In genomic region chr7:139246086-139246485, GRCm38 (mm10) we compare ENCODE assay signal across 18 mouse cellular contexts. TPM values are rescaled to one million over a fixed set of nuclear protein-coding genes. Genes with fewer than 3 reads are reported as not detected.
DNase-seq lines count a peak whose midpoint lies in the region; ATAC-seq and TF ChIP-seq lines count a peak whose summit lies in the region.
"Had no signal": no experiment of that assay in that cellular context is flagged by ENCODE, and none has a peak within 500 bp of the region (broad histone marks: within the 10 kb centered on the region; RNA-seq: fewer than 3 reads in every experiment).

No protein-coding gene starts in this region.

- no peaks in the 10 kb centered on the region for H3K36me3 ChIP-seq in heart, embryonic 14.5 days (ENCODE audit: control insufficient read depth, insufficient read depth, low read length)
- no peaks in the 10 kb centered on the region for H3K36me3 ChIP-seq in testis, adult 2 months (ENCODE audit: control insufficient read depth, insufficient read depth, low read length)
- H3K36me3 ChIP-seq: forebrain, embryonic 10.5 days; hindbrain, embryonic 10.5 days; liver, embryonic 12.5 days; midbrain, embryonic 12.5 days had no signal

- 0 out of 2 replicates have a peak overlapping the region, but pooled peaks have one; percentile 14 for H3K9ac ChIP-seq in heart, embryonic 14.5 days (ENCODE audit: low read length)
- H3K9ac ChIP-seq: liver, embryonic 12.5 days; midbrain, embryonic 12.5 days had no signal

- peaks cover 37 to 45% of the 10 kb centered on the region in 2 experiments for H3K4me1 ChIP-seq in heart, embryonic 14.5 days (ENCODE audit: control insufficient read depth in 2 of 2, insufficient read depth in 2 of 2, low read length in 2 of 2)
- H3K4me1 ChIP-seq in testis, adult 2 months (ENCODE audit: control insufficient read depth, insufficient read depth, low read length): peaks cover 13% of the 10 kb centered on the region

- ATAC-seq in heart, embryonic 14.5 days (ENCODE audit: insufficient number of reproducible peaks, insufficient read depth, low FRiP score, low read depth): no peak
- ATAC-seq: CD4-positive, CD25-positive, alpha-beta regulatory T cell, adult 4 months; liver, embryonic 12.5 days had no signal

- H3K4me2 ChIP-seq in heart, embryonic 14.5 days (ENCODE audit: low read length): no peak overlapping the region
- H3K4me2 ChIP-seq: liver, embryonic 12.5 days; midbrain, embryonic 12.5 days had no signal

- no peak for DNase-seq in heart, postnatal 10 days
- DNase-seq in testis, postnatal 14 days (ENCODE audit: low spot score): no peak
- DNase-seq in adrenal gland, postnatal 10 days: peak; percentile 51
- peak; percentile 47 for DNase-seq in retina, postnatal 1 day
- no peak for DNase-seq in lung, adult 18-20 months
- DNase-seq in left cerebral cortex, postnatal 36 days (ENCODE audit: low spot score in 2 of 2): no peak
- DNase-seq: cerebellum, postnatal 25 days; heart, adult 18-20 months; left cerebral cortex, postnatal 4 days; lung, postnatal 10 days; thymus, adult 2 months had no signal

- no peak for TF ChIP-seq CTCF in testis, adult 2 months (IDR thresholded peaks at IDR 0.05; ENCODE audit: control insufficient read depth, insufficient read depth, insufficient replicate concordance, low read depth, low read length)

- H3K9me3 ChIP-seq in heart, embryonic 14.5 days (ENCODE audit: control insufficient read depth, low read length): no peaks in the 10 kb centered on the region
- H3K9me3 ChIP-seq: forebrain, embryonic 10.5 days; hindbrain, embryonic 10.5 days; liver, embryonic 12.5 days; midbrain, embryonic 12.5 days had no signal

- H3K27ac ChIP-seq in heart, embryonic 14.5 days (replicated peaks in 1 of 2; ENCODE audit: control insufficient read depth in 1 of 2, insufficient read depth in 1 of 2, low read depth in 2 of 2, low read length in 2 of 2): no peak overlapping the region
- no peak overlapping the region for H3K27ac ChIP-seq in testis, adult 2 months (ENCODE audit: control insufficient read depth, insufficient read depth, low read depth, low read length)
- H3K27ac ChIP-seq: hindbrain, embryonic 10.5 days; liver, embryonic 12.5 days; midbrain, embryonic 12.5 days had no signal

- no peaks in the 10 kb centered on the region for H3K27me3 ChIP-seq in heart, embryonic 14.5 days (ENCODE audit: control insufficient read depth, insufficient read depth, low read length)
- no peaks in the 10 kb centered on the region for H3K27me3 ChIP-seq in testis, adult 2 months (ENCODE audit: control insufficient read depth, insufficient read depth, low read length)

- no peak for TF ChIP-seq POLR2A in testis, adult 2 months (IDR thresholded peaks at IDR 0.05; ENCODE audit: control insufficient read depth, low read depth, low read length)

- WGBS in heart, embryonic 14.5 days: 80% methylated on average over 5 of the region's 5 CpGs

- intact Hi-C loops in heart, postnatal 10 days (cut with DNase I): loop anchor here (5.0 kb wide), 1 partner anchor 121 kb away; no protein-coding TSS in a partner anchor
- intact Hi-C loops in left cerebral cortex, postnatal 36 days (cut with DNase I): no loop called here

- H3K4me3 ChIP-seq in heart, embryonic 14.5 days (ENCODE audit: control insufficient read depth in 1 of 2, insufficient read depth in 1 of 2, low read depth in 1 of 2, low read length in 2 of 2): no peak overlapping the region
- peak overlapping the region; percentile 90 for H3K4me3 ChIP-seq in testis, adult 2 months (ENCODE audit: control insufficient read depth, low read depth, low read length)
- H3K4me3 ChIP-seq: liver, embryonic 12.5 days; midbrain, embryonic 12.5 days had no signal

RNA-seq across cellular contexts. Expression of gene Pwwp2b, which starts 2.2 kb away (rescaled TPM):
- polyA plus RNA-seq in heart, embryonic 14.5 days (2014; fragmentation: Nextera tagmentation; extraction: Ambion mirVana): 6.9 and 7.4 TPM in 2 replicates
- 1 to 10 TPM; 8.1 to 9.8 TPM for total RNA-seq in heart, postnatal 10 days (2021)
- polyA plus RNA-seq in testis, adult 2 months (2012; rRNA removed): 304 and 317 TPM in 2 replicates
- total RNA-seq in adrenal gland, postnatal 10 days (2021): 10 to 100 TPM in 1 of 2 experiments, 1 to 10 TPM in 1; 9.2 to 22.2 TPM
- 10 to 100 TPM; 11.7 to 11.8 TPM for total RNA-seq in left cerebral cortex, postnatal 36 days (2021)

RNA-seq across cellular contexts. Expression of gene Stk32c, which starts 33.0 kb away (rescaled TPM):
- 0.19 TPM in 1 of 2 replicates, not detected in the other for polyA plus RNA-seq in heart, embryonic 14.5 days (2014; fragmentation: Nextera tagmentation; extraction: Ambion mirVana)
- 1 to 10 TPM; 2.8 to 4.6 TPM for total RNA-seq in heart, postnatal 10 days (2021)
- 5.1 and 5.6 TPM in 2 replicates for polyA plus RNA-seq in testis, adult 2 months (2012; rRNA removed)
- 1 to 10 TPM; 2.7 to 3.5 TPM for total RNA-seq in adrenal gland, postnatal 10 days (2021)
- total RNA-seq in left cerebral cortex, postnatal 36 days (2021): 100 to 1,000 TPM; 182 to 198 TPM
- polyA plus RNA-seq: liver, embryonic 12.5 days had no signal

RNA-seq across cellular contexts. Expression of gene Lrrc27, which starts 33.3 kb away (rescaled TPM):
- polyA plus RNA-seq in heart, embryonic 14.5 days (2014; fragmentation: Nextera tagmentation; extraction: Ambion mirVana): 2.7 and 4.8 TPM in 2 replicates
- total RNA-seq in heart, postnatal 10 days (2021): 10 to 100 TPM in 1 of 2 experiments, 1 to 10 TPM in 1; 9.3 to 10.0 TPM
- 863 and 972 TPM in 2 replicates for polyA plus RNA-seq in testis, adult 2 months (2012; rRNA removed)
- 1 to 10 TPM; 3.9 to 7.7 TPM for total RNA-seq in adrenal gland, postnatal 10 days (2021)
- 1 to 10 TPM; 6.4 TPM for total RNA-seq in left cerebral cortex, postnatal 36 days (2021)

Comparison
In these comparisons a context has a peak if more than half of its experiments do, and no peak if none do; other contexts are left out.
1. DNase-seq: peak in adrenal gland, postnatal 10 days (single experiment) and retina, postnatal 1 day (single experiment); none in heart, postnatal 10 days (0 of 2), testis, postnatal 14 days (single experiment), lung, adult 18-20 months (0 of 2) and left cerebral cortex, postnatal 36 days (0 of 2).
2. RNA of gene Stk32c, which starts 33.0 kb away (total RNA-seq): 182 to 198 TPM in left cerebral cortex, postnatal 36 days; 2.8 to 4.6 TPM in heart, postnatal 10 days and 2.7 to 3.5 TPM in adrenal gland, postnatal 10 days; every median in the first group is over 10 times any median in the second.